Mouse (Mus musculus) limb, embryonic 13.5 days (tissue): ENCODE results near the gene Galntl5. TPM values are rescaled to one million over a fixed set of nuclear protein-coding genes. Genes with fewer than 3 reads are reported as not detected.
"Not testable (repeated sequence)": the region's sequence is repeated elsewhere in the genome, so short reads cannot be mapped to it uniquely, and the experiment has no call there.

Experiments
- ATAC-seq: fragments of 200-750 bp; cut with Nextera tagmentation; 2 replicates; pipeline ENCODE4 v1.8.0; 2017; ENCODE audit warnings: low read depth, moderate number of reproducible peaks, moderate TSS enrichment; ENCODE audit not compliant: low FRiP score
- H3K27ac ChIP-seq: fragments of 300-500 bp; sonication (generic); 2 replicates; pipeline ENCODE4 v1.5.1; 2015; ENCODE audit warnings: inconsistent platforms, mild to moderate bottlenecking, moderate library complexity
- H3K27me3 ChIP-seq: fragments of 300-500 bp; sonication (generic); 2 replicates; pipeline ENCODE4 v1.6.1; 2015; ENCODE audit warnings: mild to moderate bottlenecking, inconsistent platforms
- H3K36me3 ChIP-seq: fragments of 300-500 bp; sonication (generic); 2 replicates; pipeline ENCODE4 v1.6.1; 2015; ENCODE audit warnings: inconsistent platforms, mild to moderate bottlenecking, moderate library complexity
- H3K4me1 ChIP-seq: fragments of 300-500 bp; sonication (generic); 2 replicates; pipeline ENCODE4 v1.6.1; 2015; ENCODE audit warnings: inconsistent platforms
- H3K4me2 ChIP-seq: fragments of 300-500 bp; sonication (generic); replicated peaks from 2 replicates; pipeline ENCODE4 v1.6.1; 2015; ENCODE audit warnings: inconsistent platforms, mild to moderate bottlenecking, moderate library complexity
- H3K4me3 ChIP-seq: fragments of 300-500 bp; sonication (generic); 2 replicates; pipeline ENCODE4 v1.5.1; 2015; ENCODE audit warnings: moderate library complexity, mild to moderate bottlenecking, inconsistent platforms
- H3K9ac ChIP-seq: fragments of 300-500 bp; sonication (generic); 2 replicates; pipeline ENCODE4 v1.6.1; 2015; ENCODE audit warnings: mild to moderate bottlenecking, inconsistent platforms
- H3K9me3 ChIP-seq: fragments of 300-500 bp; sonication (generic); 2 replicates; pipeline ENCODE4 v1.6.1; 2016; ENCODE audit warnings: inconsistent platforms
- WGBS: fragments of 180-500 bp; shearing (Covaris S2); methylation state at CpG from one replicate; pipeline ENCODE4 v1.1.7; 2015; 5-methylcytosine and 5-hydroxymethylcytosine counted together
- polyA plus RNA-seq: library from polyadenylated mRNA; unstranded; fragments of >200 nt; fragmentation: Nextera tagmentation; extraction: Ambion mirVana; gene quantifications from 2 replicates; pipeline ENCODE4 v1.2.1, GENCODE M21; 2015

The Galntl5 gene
- polyA plus RNA-seq, 1 experiment from 2014 or later = not detected

- H3K9me3 ChIP-seq = no peaks in the 10 kb centered on the region
- 79% methylated on average over 4 of the region's 4 CpGs for WGBS
- no peaks in the 10 kb centered on the region for H3K4me1 ChIP-seq
- no peak overlapping the region for H3K4me3 ChIP-seq
- H3K36me3 ChIP-seq = no peaks in the 10 kb centered on the region
- H3K27ac ChIP-seq = no peak overlapping the region
- H3K9ac ChIP-seq = no peak overlapping the region
- H3K27me3 ChIP-seq = no peaks in the 10 kb centered on the region
- ATAC-seq = no peak
- no peak overlapping the region for H3K4me2 ChIP-seq
These were observed 16.0 kb upstream of the Galntl5 start for GRCm38 (mm10) chr5:25165102-25165788.

DNA sequence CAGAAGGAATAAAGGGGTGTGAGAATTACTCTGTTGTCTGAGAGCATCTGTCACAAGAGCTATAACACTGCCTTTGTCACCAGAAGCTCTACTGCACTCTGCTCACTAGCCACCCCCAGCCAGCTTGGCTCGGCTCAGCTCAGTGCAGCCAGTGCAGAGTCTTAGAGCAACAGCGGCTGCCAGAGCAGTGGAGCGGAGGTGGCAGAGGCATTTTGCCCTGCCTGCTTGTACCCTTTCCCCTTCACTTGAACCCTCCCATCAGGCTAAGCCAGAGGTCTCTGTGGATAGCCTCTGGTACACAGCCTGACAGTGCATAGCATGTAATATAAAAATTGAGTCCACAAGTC, 15.5 kb upstream of the Galntl5 start:
- 84% methylated on average over 3 of the region's 3 CpGs for WGBS
- no peaks in the 10 kb centered on the region for H3K9me3 ChIP-seq
- no peaks in the 10 kb centered on the region for H3K4me1 ChIP-seq
- no peak overlapping the region for H3K4me3 ChIP-seq
- no peak overlapping the region for H3K9ac ChIP-seq
- ATAC-seq = no peak
- H3K36me3 ChIP-seq = no peaks in the 10 kb centered on the region
- no peaks in the 10 kb centered on the region for H3K27me3 ChIP-seq
- no peak overlapping the region for H3K27ac ChIP-seq
- H3K4me2 ChIP-seq = no peak overlapping the region

DNA sequence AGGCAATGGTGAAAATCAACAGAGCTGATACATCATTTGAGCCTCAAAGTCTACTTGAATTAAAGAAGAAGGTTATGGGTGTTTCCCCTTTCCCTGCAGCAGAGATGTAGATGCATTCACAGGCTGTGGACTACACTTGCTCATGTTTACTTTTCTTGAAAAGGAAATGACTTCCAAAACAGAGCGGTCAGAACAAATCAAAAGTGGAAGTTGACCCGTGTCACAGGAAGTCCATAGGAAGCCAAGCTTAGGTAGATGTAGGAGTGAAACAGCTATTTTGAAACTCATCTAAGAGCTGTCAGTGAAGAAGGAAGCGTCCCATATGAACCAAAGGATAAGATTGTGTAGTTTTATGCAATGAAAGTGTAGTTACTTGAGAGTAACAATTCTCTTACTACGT, 14.6 kb upstream of the Galntl5 start:
- Histone ChIP-seq H3K27ac (no peak overlapping the region), H3K27me3 (no peaks in the 10 kb centered on the region), H3K9me3 (no peaks in the 10 kb centered on the region), H3K36me3 (no peaks in the 10 kb centered on the region), H3K9ac (no peak overlapping the region), H3K4me1 (no peaks in the 10 kb centered on the region), H3K4me3 (no peak overlapping the region), H3K4me2 (no peak overlapping the region)
- 81% methylated on average over 4 of the region's 4 CpGs for WGBS
- ATAC-seq = no peak

DNA sequence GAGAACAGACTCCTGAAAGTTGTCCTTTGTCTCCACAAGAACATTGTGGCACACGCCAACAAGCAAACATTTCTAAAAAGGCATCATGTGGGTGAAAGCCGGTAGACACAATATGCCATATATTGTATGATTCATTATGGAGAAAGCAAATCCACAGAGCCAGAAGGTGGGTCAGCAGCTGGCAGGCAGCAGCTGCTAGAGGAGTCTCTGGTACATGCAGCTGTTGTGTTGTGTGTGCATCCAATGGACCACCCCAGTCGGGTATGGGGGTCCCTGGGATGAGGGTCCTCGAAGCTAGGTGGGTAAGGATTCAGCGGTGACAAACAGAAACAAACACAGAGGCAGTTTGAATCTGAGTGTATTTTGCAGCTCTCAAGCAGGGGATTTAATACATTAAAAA, 3.3 kb upstream of the Galntl5 start:
- H3K4me3 ChIP-seq, H3K27me3 ChIP-seq, H3K9me3 ChIP-seq, H3K36me3 ChIP-seq, H3K4me1 ChIP-seq, H3K9ac ChIP-seq, H3K4me2 ChIP-seq, H3K27ac ChIP-seq, ATAC-seq: not testable (repeated sequence)
- WGBS = 89% methylated on average over 5 of the region's 5 CpGs

GRCm38 (mm10) chr5:25178543-25178942, 2.7 kb upstream of the Galntl5 start:
- ATAC-seq, H3K4me1 ChIP-seq, H3K9me3 ChIP-seq, H3K4me2 ChIP-seq, H3K4me3 ChIP-seq, H3K36me3 ChIP-seq, H3K27me3 ChIP-seq, H3K9ac ChIP-seq, H3K27ac ChIP-seq: not testable (repeated sequence)
- 72% methylated on average over 4 of the region's 4 CpGs for WGBS

DNA sequence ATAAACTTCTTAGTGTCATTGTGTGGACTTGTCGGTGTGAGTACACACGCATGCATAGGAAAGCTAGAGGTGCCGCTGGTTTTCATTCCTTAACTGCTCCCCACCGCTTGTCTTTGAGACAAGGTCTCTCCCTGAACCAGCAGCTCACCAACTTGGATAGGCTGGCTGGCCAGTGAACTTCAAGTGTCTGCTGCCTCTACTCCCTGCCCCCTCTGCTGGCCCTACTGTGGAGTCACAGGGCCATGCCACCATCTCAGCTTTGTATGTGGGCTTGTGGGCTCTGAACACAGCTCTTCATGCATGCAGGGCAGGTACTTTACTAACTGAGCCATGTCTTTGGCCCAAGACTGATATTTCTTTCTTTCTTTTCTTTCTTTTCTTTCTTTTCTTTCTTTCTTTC, 2.0 kb upstream of the Galntl5 start:
- no peak for ATAC-seq
- WGBS = 96% methylated on average over 4 of the region's 4 CpGs
- H3K4me2 ChIP-seq = no peak overlapping the region
- no peaks in the 10 kb centered on the region for H3K9me3 ChIP-seq
- 0 out of 2 replicates have a peak, but pooled peaks cover 8% of the 10 kb centered on the region for H3K4me1 ChIP-seq
- H3K36me3 ChIP-seq = no peaks in the 10 kb centered on the region
- H3K27ac ChIP-seq = no peak overlapping the region
- no peak overlapping the region for H3K4me3 ChIP-seq
- H3K9ac ChIP-seq = no peak overlapping the region
- no peaks in the 10 kb centered on the region for H3K27me3 ChIP-seq

GRCm38 (mm10) chr5:25179936-25180488, 1.2 kb upstream of the Galntl5 start:
- no peaks in the 10 kb centered on the region for H3K9me3 ChIP-seq
- ATAC-seq = no peak

GRCm38 (mm10) chr5:25183595-25183994, 2.3 kb downstream of the Galntl5 start:
- Histone ChIP-seq H3K9ac (no peak overlapping the region), H3K36me3 (no peaks in the 10 kb centered on the region), H3K27me3 (no peaks in the 10 kb centered on the region), H3K9me3 (no peaks in the 10 kb centered on the region), H3K4me2 (no peak overlapping the region), H3K27ac (no peak overlapping the region), H3K4me3 (no peak overlapping the region), H3K4me1 (0 out of 2 replicates have a peak, but pooled peaks cover 8% of the 10 kb centered on the region)
- WGBS = 84% methylated on average over 4 of the region's 4 CpGs
- ATAC-seq = no peak

More at GRCm38 (mm10) chr5:25179936-25180488, 1.2 kb upstream of the Galntl5 start:
- H3K27ac ChIP-seq = no peak overlapping the region
- H3K4me2 ChIP-seq = no peak overlapping the region
- no peak overlapping the region for H3K4me3 ChIP-seq
- WGBS = 74% methylated on average over 3 of the region's 3 CpGs
- 0 out of 2 replicates have a peak, but pooled peaks cover 8% of the 10 kb centered on the region for H3K4me1 ChIP-seq
- H3K27me3 ChIP-seq = no peaks in the 10 kb centered on the region
- H3K36me3 ChIP-seq = no peaks in the 10 kb centered on the region
- H3K9ac ChIP-seq = no peak overlapping the region

DNA sequence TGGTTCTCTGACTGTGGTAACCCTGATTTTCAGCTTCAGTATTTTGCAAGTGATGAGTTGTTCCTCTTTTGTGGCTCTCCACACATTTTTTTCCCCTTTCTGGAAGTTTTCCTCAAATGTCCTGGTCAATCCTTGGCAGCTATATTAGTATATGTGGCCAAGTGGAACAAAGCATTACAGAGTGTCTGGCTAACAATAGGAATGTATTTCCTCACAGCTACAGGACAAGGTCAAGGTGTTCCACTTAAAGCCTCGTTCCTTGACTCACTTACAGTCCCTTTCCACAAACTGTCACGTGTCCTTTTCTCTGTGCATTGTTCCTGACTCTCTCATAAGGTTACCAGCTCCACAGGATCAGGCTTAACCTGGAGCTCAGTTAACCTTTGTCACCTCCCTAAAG, 3.3 kb downstream of the Galntl5 start:
- ATAC-seq = no peak
- Histone ChIP-seq H3K4me3 (no peak overlapping the region), H3K36me3 (no peaks in the 10 kb centered on the region), H3K9me3 (no peaks in the 10 kb centered on the region), H3K4me1 (0 out of 2 replicates have a peak, but pooled peaks cover 8% of the 10 kb centered on the region), H3K4me2 (no peak overlapping the region), H3K27me3 (no peaks in the 10 kb centered on the region), H3K9ac (no peak overlapping the region), H3K27ac (no peak overlapping the region)
- 57% methylated on average over 2 of the region's 2 CpGs for WGBS

DNA sequence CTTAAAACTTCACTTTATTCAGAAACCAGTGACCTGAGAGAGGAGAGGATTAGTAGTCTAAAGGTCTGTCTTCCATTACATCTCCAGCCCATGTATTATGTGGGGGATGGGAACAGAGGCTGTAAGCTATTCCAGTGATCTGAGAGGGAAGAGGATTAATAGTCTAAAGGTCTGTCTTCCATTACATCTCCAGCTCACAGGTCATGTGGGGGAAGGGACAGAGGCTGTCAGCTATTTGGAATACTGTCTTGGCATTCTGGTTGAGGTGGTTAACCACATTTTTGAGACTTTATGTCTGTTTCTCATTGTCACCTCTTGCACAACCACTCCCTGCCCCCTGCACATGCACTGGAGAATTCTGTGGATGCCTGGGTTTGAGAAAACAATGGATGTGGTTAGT, 6.5 kb downstream of the Galntl5 start:
- H3K9me3 ChIP-seq = no peaks in the 10 kb centered on the region
- no peak overlapping the region for H3K4me2 ChIP-seq
- H3K9ac ChIP-seq = no peak overlapping the region
- no peak overlapping the region for H3K27ac ChIP-seq
- no peaks in the 10 kb centered on the region for H3K27me3 ChIP-seq
- no peaks in the 10 kb centered on the region for H3K4me1 ChIP-seq
- H3K4me3 ChIP-seq = no peak overlapping the region
- no peaks in the 10 kb centered on the region for H3K36me3 ChIP-seq
- ATAC-seq = no peak

DNA sequence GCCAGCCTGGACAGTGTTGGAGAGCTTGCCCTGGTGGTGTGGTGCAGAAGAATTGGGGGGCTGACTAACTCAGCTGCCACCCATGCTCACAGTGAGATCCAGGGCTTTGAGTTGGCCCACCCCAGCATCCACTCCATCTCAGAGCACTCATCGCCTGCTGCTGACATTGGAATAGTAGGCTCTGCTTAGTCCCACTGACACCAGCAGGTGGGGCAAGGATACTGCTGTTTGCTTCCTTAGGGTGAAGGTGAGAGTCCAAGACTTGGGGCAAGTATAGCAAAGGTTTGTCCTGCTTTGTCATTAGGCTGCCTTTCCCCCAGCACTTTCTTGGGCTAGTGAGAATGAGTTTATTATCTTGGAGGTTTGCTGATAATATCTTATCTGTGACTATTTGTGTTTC, 7.5 kb downstream of the Galntl5 start:
- Histone ChIP-seq H3K4me2 (no peak overlapping the region), H3K9me3 (no peaks in the 10 kb centered on the region), H3K9ac (no peak overlapping the region), H3K27me3 (no peaks in the 10 kb centered on the region), H3K36me3 (no peaks in the 10 kb centered on the region), H3K27ac (no peak overlapping the region), H3K4me3 (no peak overlapping the region), H3K4me1 (no peaks in the 10 kb centered on the region)
- 39% methylated on average over 1 of the region's 1 CpGs for WGBS
- no peak for ATAC-seq

GRCm38 (mm10) chr5:25190521-25190920, 9.3 kb downstream of the Galntl5 start:
- no peak overlapping the region for H3K4me2 ChIP-seq
- ATAC-seq = no peak
- no peaks in the 10 kb centered on the region for H3K9me3 ChIP-seq
- no peak overlapping the region for H3K9ac ChIP-seq
- H3K27ac ChIP-seq = no peak overlapping the region
- H3K36me3 ChIP-seq = no peaks in the 10 kb centered on the region
- no peaks in the 10 kb centered on the region for H3K4me1 ChIP-seq
- no peaks in the 10 kb centered on the region for H3K27me3 ChIP-seq
- WGBS = 90% methylated on average over 2 of the region's 2 CpGs
- no peak overlapping the region for H3K4me3 ChIP-seq

- no peak overlapping the region for H3K4me3 ChIP-seq
- no peak overlapping the region for H3K27ac ChIP-seq
- no peak for ATAC-seq
- 67% methylated on average over 1 of the region's 1 CpGs for WGBS
- no peak overlapping the region for H3K9ac ChIP-seq
- no peaks in the 10 kb centered on the region for H3K9me3 ChIP-seq
- no peak overlapping the region for H3K4me2 ChIP-seq
- H3K27me3 ChIP-seq = no peaks in the 10 kb centered on the region
- H3K4me1 ChIP-seq = no peaks in the 10 kb centered on the region
- H3K36me3 ChIP-seq = no peaks in the 10 kb centered on the region
These were observed 30.6 kb downstream of the Galntl5 start for GRCm38 (mm10) chr5:25211872-25212271.
